Mouse (Mus musculus) G1E (cell line): ENCODE data around the gene 1700029H14Rik. TPM values are rescaled to one million over a fixed set of nuclear protein-coding genes. Genes with fewer than 3 reads are reported as not detected.

Experiments used
- ATAC-seq: 2 replicates; pipeline ENCODE4 v1.8.0; 2016; ENCODE audit warnings: mild to moderate bottlenecking; ENCODE audit not compliant: insufficient number of reproducible peaks, poor library complexity, low FRiP score, severe bottlenecking; ENCODE audit errors: extremely low read depth
- DNase-seq: peaks from one replicate; pipeline ENCODE4 v3.0.0; 2012; ENCODE audit warnings: low spot score
- H3K27me3 ChIP-seq: 2 replicates; pipeline ENCODE4 v1.6.1; 2012; ENCODE audit warnings: mild to moderate bottlenecking, low read length, inconsistent platforms; ENCODE audit not compliant: insufficient read depth
- H3K36me3 ChIP-seq: replicated peaks from 2 replicates; pipeline ENCODE3; 2012; ENCODE audit warnings: mild to moderate bottlenecking, inconsistent platforms
- H3K4me1 ChIP-seq: 2 replicates; pipeline ENCODE4 v1.6.1; 2012; ENCODE audit warnings: low read depth, low read length, inconsistent platforms, mixed read lengths; ENCODE audit not compliant: insufficient read depth
- H3K4me3 ChIP-seq: 2 replicates; pipeline ENCODE4 v1.5.1; 2012; ENCODE audit warnings: low read depth, mild to moderate bottlenecking, inconsistent platforms, low read length, moderate library complexity, mixed read lengths
- H3K9me3 ChIP-seq: replicated peaks from 2 replicates; pipeline ENCODE4 v1.6.1; 2012; ENCODE audit warnings: inconsistent platforms
- CTCF ChIP-seq: IDR thresholded peaks from 2 replicates; pipeline ENCODE4 v1.5.1; 2012; ENCODE audit warnings: low read depth, low read length, inconsistent platforms, mixed read lengths
- GATA1 ChIP-seq: IDR thresholded peaks from 2 replicates; pipeline ENCODE4 v1.6.1; 2012; ENCODE audit warnings: borderline replicate concordance, low read length, inconsistent platforms, mixed read lengths
- GATA2 ChIP-seq: IDR thresholded peaks from 2 replicates; pipeline ENCODE4 v1.6.1; 2012; ENCODE audit warnings: low read depth, low read length, inconsistent platforms, borderline replicate concordance
- POLR2AphosphoS5 ChIP-seq: IDR thresholded peaks from 2 replicates; pipeline ENCODE4 v1.6.1; 2012; ENCODE audit warnings: low read depth, low read length, inconsistent platforms; ENCODE audit not compliant: insufficient replicate concordance
- TAL1 ChIP-seq: conservative IDR thresholded peaks from 2 replicates; pipeline ENCODE4 v1.6.1; 2012; ENCODE audit warnings: low read depth, low read length, inconsistent platforms, mixed read lengths
- polyA plus RNA-seq: library from polyadenylated mRNA; stranded (reverse); fragments of >175 nt; gene quantifications from 2 replicates; pipeline ENCODE4 v1.2.3, GENCODE M21; 2012
- total RNA-seq, 2 experiments: library from RNA; stranded (forward) in 1 of 2; stranded (reverse) in 1 of 2; fragments of 200-1000 nt in 1 of 2; fragments of >200 nt in 1 of 2; fragmentation: Nextera tagmentation in 1 of 2; gene quantifications; 2 replicates each; pipeline ENCODE4 v1.2.3; 2014 to 2017

1700029H14Rik gene
- total RNA-seq (2014; fragmentation: Nextera tagmentation) (not detected in 2 replicates), total RNA-seq (2017) (0.05 TPM in 1 of 2 replicates, not detected in the other), polyA plus RNA-seq (not detected in 2 replicates)

GRCm38 (mm10) chr8:13562118-13562517 lies at the start of gene 1700029H14Rik:
Gene 1700029H14Rik, minus strand, starts transcription at chr8:13562461.
- ATAC-seq = no peak
- DNase-seq = no peak
- no peak for TF ChIP-seq CTCF
- TF ChIP-seq GATA1 = no peak
- no peak for TF ChIP-seq GATA2
- TF ChIP-seq TAL1 = no peak
- no peak for TF ChIP-seq POLR2AphosphoS5

GRCm38 (mm10) chr8:13611702-13612101 lies 49.4 kb upstream of the 1700029H14Rik start:
- H3K27me3 ChIP-seq = 0 out of 2 replicates have a peak, but pooled peaks cover 2% of the 10 kb centered on the region
- no peak for ATAC-seq
- DNase-seq = no peak
- TF ChIP-seq GATA1 (no peak), TAL1 (no peak), GATA2 (no peak), CTCF (no peak), POLR2AphosphoS5 (no peak)
- no peaks in the 10 kb centered on the region for H3K4me1 ChIP-seq
- H3K9me3 ChIP-seq = no peaks in the 10 kb centered on the region
- H3K36me3 ChIP-seq = no peaks in the 10 kb centered on the region
- H3K4me3 ChIP-seq = no peak overlapping the region

More at GRCm38 (mm10) chr8:13562118-13562517, at the start of gene 1700029H14Rik:
- Histone ChIP-seq H3K27me3 (no peaks in the 10 kb centered on the region), H3K4me3 (no peak within 1 kb of the TSS), H3K4me1 (no peaks in the 10 kb centered on the region), H3K9me3 (no peaks in the 10 kb centered on the region), H3K36me3 (no peaks in the 10 kb centered on the region)

- H3K27me3 ChIP-seq = 0 out of 2 replicates have a peak, but pooled peaks cover 2% of the 10 kb centered on the region
- ATAC-seq (no peak), DNase-seq (no peak)
- H3K4me3 ChIP-seq = no peak overlapping the region
- H3K4me1 ChIP-seq = no peaks in the 10 kb centered on the region
- no peak for TF ChIP-seq POLR2AphosphoS5
- no peaks in the 10 kb centered on the region for H3K9me3 ChIP-seq
- no peaks in the 10 kb centered on the region for H3K36me3 ChIP-seq
These were observed 47.7 kb upstream of the 1700029H14Rik start for GRCm38 (mm10) chr8:13609971-13610370.

- no peak for ATAC-seq
- H3K9me3 ChIP-seq = no peaks in the 10 kb centered on the region
- no peak for DNase-seq
- no peak overlapping the region for H3K4me3 ChIP-seq
- no peaks in the 10 kb centered on the region for H3K4me1 ChIP-seq
- no peak for TF ChIP-seq TAL1
- no peak for TF ChIP-seq POLR2AphosphoS5
- no peaks in the 10 kb centered on the region for H3K36me3 ChIP-seq
- H3K27me3 ChIP-seq = 0 out of 2 replicates have a peak, but pooled peaks cover 2% of the 10 kb centered on the region
These were observed 46.7 kb upstream of the 1700029H14Rik start for GRCm38 (mm10) chr8:13608946-13609345.

- ATAC-seq = no peak
- Histone ChIP-seq H3K4me3 (no peak overlapping the region), H3K27me3 (no peaks in the 10 kb centered on the region), H3K9me3 (no peaks in the 10 kb centered on the region), H3K36me3 (no peaks in the 10 kb centered on the region), H3K4me1 (no peaks in the 10 kb centered on the region)
- TF ChIP-seq GATA2 (no peak), CTCF (no peak), TAL1 (no peak), GATA1 (no peak), POLR2AphosphoS5 (no peak)
- no peak for DNase-seq
These were observed 43.7 kb upstream of the 1700029H14Rik start for GRCm38 (mm10) chr8:13605920-13606480.

- no peak overlapping the region for H3K4me3 ChIP-seq
- no peak for ATAC-seq
- DNase-seq = no peak
- TF ChIP-seq GATA1 = no peak
- no peak for TF ChIP-seq CTCF
- TF ChIP-seq TAL1 = no peak
- no peak for TF ChIP-seq POLR2AphosphoS5
- no peak for TF ChIP-seq GATA2
- H3K36me3 ChIP-seq = no peaks in the 10 kb centered on the region
- no peaks in the 10 kb centered on the region for H3K9me3 ChIP-seq
- no peaks in the 10 kb centered on the region for H3K27me3 ChIP-seq
- H3K4me1 ChIP-seq = peaks cover 5% of the 10 kb centered on the region; the same call in 1 of the 2 replicates
These were observed 40.4 kb upstream of the 1700029H14Rik start for GRCm38 (mm10) chr8:13602621-13603020.

GRCm38 (mm10) chr8:13601166-13601565 lies 38.9 kb upstream of the 1700029H14Rik start:
- ATAC-seq (no peak), DNase-seq (no peak)
- no peaks in the 10 kb centered on the region for H3K36me3 ChIP-seq
- no peak overlapping the region for H3K4me3 ChIP-seq
- H3K27me3 ChIP-seq = no peaks in the 10 kb centered on the region
- TF ChIP-seq GATA2 = no peak
- no peak for TF ChIP-seq POLR2AphosphoS5
- TF ChIP-seq GATA1 = no peak
- no peak for TF ChIP-seq CTCF
- TF ChIP-seq TAL1 = no peak
- peaks cover 5% of the 10 kb centered on the region; the same call in 1 of the 2 replicates for H3K4me1 ChIP-seq
- no peaks in the 10 kb centered on the region for H3K9me3 ChIP-seq
